Mouse (Mus musculus) bone marrow, adult 2 months (tissue): ENCODE data around the gene Chil4. TPM values are rescaled to one million over a fixed set of nuclear protein-coding genes. Genes with fewer than 3 reads are reported as not detected.
"Not testable (repeated sequence)": the region's sequence is repeated elsewhere in the genome, so short reads cannot be mapped to it uniquely, and the experiment has no call there.

Experiments used
- H3K27ac ChIP-seq: fragments of 200-500 bp; 2 replicates; pipeline ENCODE4 v1.5.1; 2012; ENCODE audit warnings: low read depth, mild to moderate bottlenecking, control low read depth, inconsistent platforms, low read length; ENCODE audit not compliant: control insufficient read depth, poor library complexity, insufficient read depth
- H3K4me1 ChIP-seq: fragments of 200-500 bp; 2 replicates; pipeline ENCODE4 v1.6.1; 2011; ENCODE audit warnings: low read length; ENCODE audit not compliant: control insufficient read depth, insufficient read depth
- H3K4me3 ChIP-seq: fragments of 200-500 bp; replicated peaks from 2 replicates; pipeline ENCODE3; 2011; ENCODE audit warnings: mild to moderate bottlenecking, low read depth, low read length, control low read depth; ENCODE audit not compliant: control insufficient read depth
- CTCF ChIP-seq: fragments of 200-500 bp; IDR thresholded peaks from 2 replicates; pipeline ENCODE4 v1.5.1; 2011; ENCODE audit warnings: low read length, control low read depth; ENCODE audit not compliant: control insufficient read depth, insufficient read depth
- POLR2A ChIP-seq: fragments of 200-500 bp; IDR thresholded peaks from 2 replicates; pipeline ENCODE4 v1.6.1; 2011; ENCODE audit warnings: low read depth, mild to moderate bottlenecking, control low read depth, low read length, borderline replicate concordance; ENCODE audit not compliant: control insufficient read depth
- WGBS: fragments of 180-500 bp; shearing (Covaris S2); methylation state at CpG from one replicate; pipeline ENCODE4 v1.1.7; 2018; 5-methylcytosine and 5-hydroxymethylcytosine counted together
- polyA plus RNA-seq: library from polyadenylated mRNA; stranded (reverse); fragments of >200 nt; gene quantifications from 2 replicates; pipeline ENCODE4 v1.2.4, GENCODE M21; 2011; ENCODE audit warnings: low replicate concordance; ENCODE audit not compliant: missing spikeins, insufficient read depth, insufficient read length

Gene Chil4
- polyA plus RNA-seq, 1 experiment: not detected

DNA sequence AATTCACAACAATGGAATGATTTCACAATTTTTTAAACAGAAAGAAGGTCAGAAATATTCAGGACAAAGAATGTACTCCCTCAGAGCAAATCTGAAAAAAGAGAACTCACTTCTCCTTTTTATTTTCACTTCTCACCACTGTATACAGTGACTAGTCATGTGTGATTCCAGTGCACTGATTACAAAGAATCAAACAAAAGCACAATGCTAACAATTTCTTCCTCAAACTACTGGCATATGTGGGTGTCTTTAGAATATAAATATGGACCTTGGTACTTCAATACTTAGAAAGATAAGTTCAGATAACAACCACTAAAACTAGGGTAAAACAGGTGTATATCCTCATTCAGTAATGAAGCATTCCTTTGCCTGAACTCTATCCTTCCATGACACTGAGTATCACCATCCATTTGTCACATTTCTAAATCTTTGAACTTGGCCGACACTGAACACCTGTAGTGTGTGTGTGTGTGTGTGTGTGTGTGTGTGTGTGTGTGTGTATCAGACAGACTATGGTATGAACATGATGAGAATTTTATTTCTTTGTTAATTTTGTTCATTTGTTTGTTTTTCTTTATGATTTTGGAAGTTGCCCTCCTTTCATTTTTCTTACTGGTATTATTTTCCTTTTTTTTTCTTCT is 2.4 kb upstream of the Chil4 start:
- H3K4me1 ChIP-seq: no peaks in the 10 kb centered on the region
- no peak for TF ChIP-seq POLR2A
- TF ChIP-seq CTCF: no peak
- no peak overlapping the region for H3K27ac ChIP-seq
- no peak overlapping the region for H3K4me3 ChIP-seq
- WGBS: 76% methylated on average over 1 of the region's 1 CpGs

- H3K4me3 ChIP-seq, H3K4me1 ChIP-seq, H3K27ac ChIP-seq: not testable (repeated sequence)
- WGBS: 74% methylated on average over 4 of the region's 4 CpGs
These were observed 888 bp downstream of the Chil4 start for GRCm38 (mm10) chr3:106218284-106218954.

- 61% methylated on average over 1 of the region's 1 CpGs for WGBS
- not testable (repeated sequence) for H3K4me1 ChIP-seq, H3K4me3 ChIP-seq, H3K27ac ChIP-seq
These were observed 21.3 kb downstream of the Chil4 start for GRCm38 (mm10) chr3:106198030-106198429.

GRCm38 (mm10) chr3:106197246-106197645 is 22.1 kb downstream of the Chil4 start:
- WGBS: 70% methylated on average over 2 of the region's 2 CpGs
- not testable (repeated sequence) for H3K27ac ChIP-seq, H3K4me1 ChIP-seq, H3K4me3 ChIP-seq

DNA sequence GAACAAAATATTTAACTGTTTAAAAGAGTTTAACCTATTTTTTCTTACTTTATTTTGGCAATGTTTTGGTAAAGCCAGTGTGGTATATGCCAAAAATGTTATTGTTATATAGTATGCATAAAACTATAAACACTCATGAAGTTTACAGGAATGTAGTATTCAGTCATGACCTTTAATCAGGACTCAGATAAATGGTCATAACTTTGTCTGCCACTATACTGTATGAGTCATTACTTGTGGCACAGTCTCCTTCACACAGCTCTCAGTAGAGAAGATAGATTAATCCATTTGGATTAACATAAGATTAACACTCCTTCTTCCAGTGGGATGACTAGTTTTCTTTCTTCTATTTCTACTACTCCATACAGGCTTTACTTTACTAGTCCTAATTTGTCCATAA is 23.0 kb downstream of the Chil4 start:
- H3K4me1 ChIP-seq: peaks cover 2% of the 10 kb centered on the region
- no peak overlapping the region for H3K27ac ChIP-seq
- H3K4me3 ChIP-seq: no peak overlapping the region
- TF ChIP-seq POLR2A (no peak), CTCF (no peak)

DNA sequence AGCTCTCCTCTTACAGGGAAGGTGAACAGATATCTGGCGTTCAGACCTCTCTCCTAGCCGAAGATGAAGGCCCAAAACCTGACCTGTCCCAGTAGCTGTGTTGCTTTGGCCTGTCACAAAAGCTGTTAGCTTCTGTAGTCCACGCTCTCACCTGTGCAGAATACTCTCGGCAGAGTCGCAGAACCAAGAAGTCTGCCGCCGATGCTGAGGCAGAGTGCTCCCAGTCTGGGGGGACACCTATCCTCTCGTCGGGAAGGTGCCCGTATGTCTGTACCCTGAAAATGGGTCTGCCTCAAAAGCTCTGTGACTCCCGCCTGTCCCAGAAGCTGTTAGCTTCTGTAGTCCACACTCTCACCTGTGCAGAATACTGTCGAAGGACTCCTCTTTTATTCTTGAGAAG is 23.8 kb downstream of the Chil4 start:
- H3K4me1 ChIP-seq: peaks cover 2% of the 10 kb centered on the region
- no peak for TF ChIP-seq POLR2A
- no peak for TF ChIP-seq CTCF
- WGBS: 85% methylated on average over 12 of the region's 12 CpGs
- no peak overlapping the region for H3K4me3 ChIP-seq
- no peak overlapping the region for H3K27ac ChIP-seq

- TF ChIP-seq POLR2A: no peak
- no peak for TF ChIP-seq CTCF
These were observed 31.3 kb downstream of the Chil4 start for GRCm38 (mm10) chr3:106187991-106188390.

GRCm38 (mm10) chr3:106177509-106178189 is 41.7 kb downstream of the Chil4 start:
- no peak for TF ChIP-seq POLR2A
- TF ChIP-seq CTCF: no peak
- Histone ChIP-seq H3K27ac (no peak overlapping the region), H3K4me1 (no peaks in the 10 kb centered on the region), H3K4me3 (no peak overlapping the region)
- 85% methylated on average over 13 of the region's 13 CpGs for WGBS

More at GRCm38 (mm10) chr3:106187991-106188390, 31.3 kb downstream of the Chil4 start:
- H3K4me3 ChIP-seq: no peak overlapping the region
- 78% methylated on average over 2 of the region's 2 CpGs for WGBS
- H3K4me1 ChIP-seq: peaks cover 1% of the 10 kb centered on the region; the same call in 1 of the 2 replicates
- H3K27ac ChIP-seq: no peak overlapping the region

DNA sequence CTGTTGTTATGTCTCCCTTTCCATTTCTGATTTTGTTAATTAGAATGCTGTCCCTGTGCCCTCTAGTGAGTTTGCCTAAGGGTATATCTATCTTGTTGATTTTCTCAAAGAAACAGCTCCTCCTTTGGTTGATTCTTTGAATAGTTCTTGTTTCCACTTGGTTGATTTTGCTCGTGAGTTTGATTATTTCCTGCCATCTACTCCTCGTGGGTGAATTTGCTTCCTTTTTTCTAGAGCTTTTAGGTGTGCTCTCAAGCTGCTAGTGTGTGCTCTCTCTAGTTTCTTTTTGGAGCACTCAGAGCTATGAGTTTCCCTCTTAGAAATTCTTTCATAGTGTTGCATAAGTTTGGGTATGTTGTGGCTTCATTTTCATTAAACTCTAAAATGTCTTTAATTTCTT is 44.3 kb downstream of the Chil4 start:
- H3K4me3 ChIP-seq, H3K27ac ChIP-seq, H3K4me1 ChIP-seq: not testable (repeated sequence)
- WGBS: 3% methylated on average over 2 of the region's 2 CpGs

DNA sequence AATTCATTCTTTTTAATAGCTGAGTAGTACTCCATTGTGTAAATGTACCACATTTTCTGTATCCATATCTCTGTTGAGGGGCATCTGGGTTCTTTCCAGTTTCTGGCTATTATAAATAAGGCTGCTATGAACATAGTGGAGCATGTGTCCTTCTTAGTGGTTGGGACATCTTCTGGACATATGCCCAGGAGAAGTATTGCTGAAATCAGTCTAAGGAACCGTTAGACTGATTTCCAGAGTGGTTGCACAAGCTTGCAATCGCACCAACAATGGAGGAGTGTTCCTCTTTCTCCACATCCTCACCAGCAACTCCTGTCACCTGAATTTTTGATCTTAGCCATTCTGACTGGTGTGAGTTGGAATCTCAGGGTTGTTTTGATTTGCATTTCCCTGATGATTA is 46.8 kb downstream of the Chil4 start:
- H3K4me1 ChIP-seq, H3K4me3 ChIP-seq, H3K27ac ChIP-seq: not testable (repeated sequence)
- WGBS: 20% methylated on average over 2 of the region's 2 CpGs
